Mouse (Mus musculus) intestine, embryonic 15.5 days (tissue): ENCODE data around the gene Actg2. TPM values are rescaled to one million over a fixed set of nuclear protein-coding genes. Genes with fewer than 3 reads are reported as not detected.

Experiments
- ATAC-seq: fragments of 200-750 bp; cut with Nextera tagmentation; 2 replicates; pipeline ENCODE4 v1.8.0; 2017; ENCODE audit warnings: moderate TSS enrichment, moderate library complexity
- H3K27ac ChIP-seq: fragments of 300-500 bp; sonication (generic); 2 replicates; pipeline ENCODE4 v1.5.1; 2015; ENCODE audit warnings: mild to moderate bottlenecking, inconsistent platforms
- H3K27me3 ChIP-seq: fragments of 300-500 bp; sonication (generic); replicated peaks from 2 replicates; pipeline ENCODE4 v1.6.1; 2015; ENCODE audit warnings: inconsistent platforms
- H3K36me3 ChIP-seq: fragments of 300-500 bp; sonication (generic); 2 replicates; pipeline ENCODE4 v1.6.1; 2015; ENCODE audit warnings: inconsistent platforms
- H3K4me1 ChIP-seq: fragments of 300-500 bp; sonication (generic); replicated peaks from 2 replicates; pipeline ENCODE4 v1.6.1; 2015; ENCODE audit warnings: inconsistent platforms
- H3K4me2 ChIP-seq: fragments of 300-500 bp; sonication (generic); replicated peaks from 2 replicates; pipeline ENCODE4 v1.6.1; 2015; ENCODE audit warnings: mild to moderate bottlenecking, inconsistent platforms
- H3K4me3 ChIP-seq: fragments of 300-500 bp; sonication (generic); replicated peaks from 2 replicates; pipeline ENCODE4 v1.5.1; 2015; ENCODE audit warnings: inconsistent platforms
- H3K9ac ChIP-seq: fragments of 300-500 bp; sonication (generic); 2 replicates; pipeline ENCODE4 v1.6.1; 2015; ENCODE audit warnings: inconsistent platforms
- H3K9me3 ChIP-seq: fragments of 300-500 bp; sonication (generic); 2 replicates; pipeline ENCODE4 v1.6.1; 2016; ENCODE audit warnings: inconsistent platforms
- polyA plus RNA-seq: library from polyadenylated mRNA; unstranded; fragments of >200 nt; fragmentation: Nextera tagmentation; extraction: Ambion mirVana; gene quantifications from 2 replicates; pipeline ENCODE4 v1.2.1, GENCODE M21; 2015

Gene Actg2
- polyA plus RNA-seq, 1 experiment from 2014 or later: 1,278 TPM

DNA sequence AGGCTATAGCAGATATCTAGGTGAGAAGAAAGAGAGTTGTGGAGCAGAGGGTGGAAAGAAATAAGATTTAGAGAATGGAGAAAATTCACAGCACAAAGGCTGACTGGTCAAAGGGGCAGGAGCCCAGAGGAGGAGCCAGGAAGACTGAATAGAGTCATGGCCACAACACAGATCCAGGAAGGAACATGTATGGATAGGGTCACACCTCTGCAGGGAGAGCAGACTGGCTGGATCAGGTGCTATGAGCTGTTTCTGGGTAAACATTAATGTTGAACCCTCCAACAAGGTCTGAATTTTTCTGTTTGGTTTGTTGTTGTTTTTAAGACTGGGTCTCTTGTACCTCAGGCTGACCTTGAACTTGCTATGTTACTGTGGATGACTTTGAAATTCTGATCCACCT, 72.1 kb downstream of the Actg2 start:
- H3K27ac ChIP-seq: no peak overlapping the region
- no peaks in the 10 kb centered on the region for H3K27me3 ChIP-seq
- no peak overlapping the region for H3K9ac ChIP-seq
- peaks cover 6% of the 10 kb centered on the region for H3K4me1 ChIP-seq
- no peak for ATAC-seq
- H3K36me3 ChIP-seq: no peaks in the 10 kb centered on the region
- no peak overlapping the region for H3K4me3 ChIP-seq
- no peak overlapping the region for H3K4me2 ChIP-seq
- H3K9me3 ChIP-seq: no peaks in the 10 kb centered on the region

Other genes starting within 250 kb of the Actg2 start
- gene Mthfd2, start 210.4 kb downstream of the Actg2 start, polyA plus RNA-seq: 38.4 and 42.0 TPM in 2 replicates
- gene Mob1a, start 210.2 kb downstream of the Actg2 start, polyA plus RNA-seq: 56.7 and 63.9 TPM in 2 replicates
- gene Bola3, start 187.1 kb downstream of the Actg2 start, polyA plus RNA-seq: 183 and 188 TPM in 2 replicates
- gene Tet3, start 77.2 kb downstream of the Actg2 start, polyA plus RNA-seq: 41.8 and 42.8 TPM in 2 replicates
- gene Dguok, start 29.3 kb downstream of the Actg2 start, polyA plus RNA-seq: 68.8 and 73.3 TPM in 2 replicates
- 26.4 and 26.5 TPM in 2 replicates for gene Stambp, start 36.5 kb upstream of the Actg2 start, polyA plus RNA-seq
- gene Clec4f, start 119.9 kb upstream of the Actg2 start, polyA plus RNA-seq: 0.09 and 0.15 TPM in 2 replicates
- gene Cd207, start 141.6 kb upstream of the Actg2 start, polyA plus RNA-seq: not detected in 2 replicates
- not detected in 2 replicates for gene Vax2, start 175.0 kb upstream of the Actg2 start, polyA plus RNA-seq
- gene Atp6v1b1, start 206.7 kb upstream of the Actg2 start, polyA plus RNA-seq: 0.08 TPM in 1 of 2 replicates, not detected in the other
- 0.13 TPM in 1 of 2 replicates, not detected in the other for gene Ankrd53, start 226.4 kb upstream of the Actg2 start, polyA plus RNA-seq
- gene Tex261, start 239.5 kb upstream of the Actg2 start, polyA plus RNA-seq: 84.2 and 86.4 TPM in 2 replicates